Mouse (Mus musculus): ENCODE data around the gene Itpr1. TPM values are rescaled to one million over a fixed set of nuclear protein-coding genes. Genes with fewer than 3 reads are reported as not detected.

Itpr1 gene
- polyA plus RNA-seq, 1 experiment from 2014 or later, result 22.4 TPM

GRCm38 (mm10) chr6:108252565-108253360 lies 39.9 kb downstream of the Itpr1 start:
- H3K27me3 ChIP-seq (ENCODE audit: control insufficient read depth, insufficient read depth, low read length), result no peaks in the 10 kb centered on the region
- peak; percentile 20; the same call in 1 of the 2 replicates for ATAC-seq (ENCODE audit: low FRiP score, low TSS enrichment)
- no peaks in the 10 kb centered on the region for H3K36me3 ChIP-seq (ENCODE audit: control insufficient read depth, insufficient read depth, low read length)
- H3K4me1 ChIP-seq (ENCODE audit: control insufficient read depth, insufficient read depth, low read length), result peaks cover 32% of the 10 kb centered on the region
- no peak overlapping the region for H3K27ac ChIP-seq (ENCODE audit: low read depth, low read length)
- H3K9me3 ChIP-seq (ENCODE audit: control insufficient read depth, low read length), result no peaks in the 10 kb centered on the region
- H3K9ac ChIP-seq (ENCODE audit: low read depth, low read length), result no peak overlapping the region
- no peak overlapping the region for H3K4me3 ChIP-seq (ENCODE audit: low read length)
- WGBS, result 74% methylated on average over 13 of the region's 13 CpGs
- H3K4me2 ChIP-seq (replicated peaks; ENCODE audit: low read depth, low read length), result no peak overlapping the region

GRCm38 (mm10) chr6:108254132-108255064 lies 41.5 kb downstream of the Itpr1 start:
- no peak overlapping the region; the same call in 1 of the 2 replicates for H3K27ac ChIP-seq (ENCODE audit: low read depth, low read length)
- H3K4me3 ChIP-seq (ENCODE audit: low read length), result no peak overlapping the region
- peak; percentile 29; the same call in 1 of the 2 replicates for ATAC-seq (ENCODE audit: low FRiP score, low TSS enrichment)
- no peak overlapping the region for H3K4me2 ChIP-seq (replicated peaks; ENCODE audit: low read depth, low read length)
- 40% methylated on average over 9 of the region's 9 CpGs for WGBS
- H3K9me3 ChIP-seq (ENCODE audit: control insufficient read depth, low read length), result no peaks in the 10 kb centered on the region
- no peaks in the 10 kb centered on the region for H3K27me3 ChIP-seq (ENCODE audit: control insufficient read depth, insufficient read depth, low read length)
- H3K36me3 ChIP-seq (ENCODE audit: control insufficient read depth, insufficient read depth, low read length), result no peaks in the 10 kb centered on the region
- H3K4me1 ChIP-seq (ENCODE audit: control insufficient read depth, insufficient read depth, low read length), result peaks cover 32% of the 10 kb centered on the region
- no peak overlapping the region for H3K9ac ChIP-seq (ENCODE audit: low read depth, low read length)

- Histone ChIP-seq H3K4me1 (ENCODE audit: control insufficient read depth, insufficient read depth, low read length) (peaks cover 33% of the 10 kb centered on the region), H3K4me3 (ENCODE audit: low read length) (no peak overlapping the region), H3K36me3 (ENCODE audit: control insufficient read depth, insufficient read depth, low read length) (no peaks in the 10 kb centered on the region), H3K9me3 (ENCODE audit: control insufficient read depth, low read length) (no peaks in the 10 kb centered on the region), H3K9ac (ENCODE audit: low read depth, low read length) (no peak overlapping the region), H3K27me3 (ENCODE audit: control insufficient read depth, insufficient read depth, low read length) (no peaks in the 10 kb centered on the region), H3K4me2 (replicated peaks; ENCODE audit: low read depth, low read length) (no peak overlapping the region), H3K27ac (ENCODE audit: low read depth, low read length) (peak overlapping the region; percentile 30; the same call in 1 of the 2 replicates)
- no peak for ATAC-seq (ENCODE audit: low FRiP score, low TSS enrichment)
- WGBS, result 55% methylated on average over 4 of the region's 4 CpGs
These were observed 43.0 kb downstream of the Itpr1 start for GRCm38 (mm10) chr6:108255880-108256279.

GRCm38 (mm10) chr6:108257225-108257624 lies 44.3 kb downstream of the Itpr1 start:
- H3K4me3 ChIP-seq (ENCODE audit: low read length), result no peak overlapping the region
- no peak overlapping the region for H3K4me2 ChIP-seq (replicated peaks; ENCODE audit: low read depth, low read length)
- H3K4me1 ChIP-seq (ENCODE audit: control insufficient read depth, insufficient read depth, low read length), result peaks cover 29% of the 10 kb centered on the region
- H3K9ac ChIP-seq (ENCODE audit: low read depth, low read length), result no peak overlapping the region
- no peak overlapping the region for H3K27ac ChIP-seq (ENCODE audit: low read depth, low read length)
- H3K9me3 ChIP-seq (ENCODE audit: control insufficient read depth, low read length), result no peaks in the 10 kb centered on the region
- H3K36me3 ChIP-seq (ENCODE audit: control insufficient read depth, insufficient read depth, low read length), result no peaks in the 10 kb centered on the region
- H3K27me3 ChIP-seq (ENCODE audit: control insufficient read depth, insufficient read depth, low read length), result no peaks in the 10 kb centered on the region
- WGBS, result 86% methylated on average over 3 of the region's 3 CpGs
- no peak for ATAC-seq (ENCODE audit: low FRiP score, low TSS enrichment)

- 37% methylated on average over 2 of the region's 2 CpGs for WGBS
- no peak overlapping the region for H3K4me3 ChIP-seq (ENCODE audit: low read length)
- no peaks in the 10 kb centered on the region for H3K27me3 ChIP-seq (ENCODE audit: control insufficient read depth, insufficient read depth, low read length)
- H3K36me3 ChIP-seq (ENCODE audit: control insufficient read depth, insufficient read depth, low read length), result no peaks in the 10 kb centered on the region
- H3K27ac ChIP-seq (ENCODE audit: low read depth, low read length), result no peak overlapping the region
- H3K9me3 ChIP-seq (ENCODE audit: control insufficient read depth, low read length), result no peaks in the 10 kb centered on the region
- H3K4me1 ChIP-seq (ENCODE audit: control insufficient read depth, insufficient read depth, low read length), result peaks cover 28% of the 10 kb centered on the region
- no peak for ATAC-seq (ENCODE audit: low FRiP score, low TSS enrichment)
- H3K4me2 ChIP-seq (replicated peaks; ENCODE audit: low read depth, low read length), result no peak overlapping the region
- no peak overlapping the region for H3K9ac ChIP-seq (ENCODE audit: low read depth, low read length)
These were observed 45.7 kb downstream of the Itpr1 start for GRCm38 (mm10) chr6:108258631-108259030.

- Histone ChIP-seq H3K4me2 (replicated peaks; ENCODE audit: low read depth, low read length) (no peak overlapping the region), H3K36me3 (ENCODE audit: control insufficient read depth, insufficient read depth, low read length) (no peaks in the 10 kb centered on the region), H3K4me1 (ENCODE audit: control insufficient read depth, insufficient read depth, low read length) (peaks cover 25% of the 10 kb centered on the region), H3K9ac (ENCODE audit: low read depth, low read length) (no peak overlapping the region), H3K4me3 (ENCODE audit: low read length) (no peak overlapping the region), H3K27me3 (ENCODE audit: control insufficient read depth, insufficient read depth, low read length) (no peaks in the 10 kb centered on the region), H3K9me3 (ENCODE audit: control insufficient read depth, low read length) (no peaks in the 10 kb centered on the region), H3K27ac (ENCODE audit: low read depth, low read length) (no peak overlapping the region)
- WGBS, result 46% methylated on average over 2 of the region's 2 CpGs
- no peak for ATAC-seq (ENCODE audit: low FRiP score, low TSS enrichment)
These were observed 46.8 kb downstream of the Itpr1 start for GRCm38 (mm10) chr6:108259671-108260070.

GRCm38 (mm10) chr6:108261506-108261905 lies 48.6 kb downstream of the Itpr1 start:
- Histone ChIP-seq H3K4me3 (ENCODE audit: low read length) (no peak overlapping the region), H3K9me3 (ENCODE audit: control insufficient read depth, low read length) (no peaks in the 10 kb centered on the region), H3K4me2 (replicated peaks; ENCODE audit: low read depth, low read length) (no peak overlapping the region), H3K36me3 (ENCODE audit: control insufficient read depth, insufficient read depth, low read length) (no peaks in the 10 kb centered on the region), H3K9ac (ENCODE audit: low read depth, low read length) (no peak overlapping the region), H3K4me1 (ENCODE audit: control insufficient read depth, insufficient read depth, low read length) (peaks cover 12% of the 10 kb centered on the region), H3K27ac (ENCODE audit: low read depth, low read length) (no peak overlapping the region), H3K27me3 (ENCODE audit: control insufficient read depth, insufficient read depth, low read length) (no peaks in the 10 kb centered on the region)
- WGBS, result 80% methylated on average over 3 of the region's 3 CpGs
- ATAC-seq (ENCODE audit: low FRiP score, low TSS enrichment), result no peak

- Histone ChIP-seq H3K4me1 (ENCODE audit: control insufficient read depth, insufficient read depth, low read length) (peaks cover 4% of the 10 kb centered on the region; the same call in 1 of the 2 replicates), H3K36me3 (ENCODE audit: control insufficient read depth, insufficient read depth, low read length) (no peaks in the 10 kb centered on the region), H3K27me3 (ENCODE audit: control insufficient read depth, insufficient read depth, low read length) (no peaks in the 10 kb centered on the region), H3K27ac (ENCODE audit: low read depth, low read length) (no peak overlapping the region), H3K4me2 (replicated peaks; ENCODE audit: low read depth, low read length) (no peak overlapping the region), H3K4me3 (ENCODE audit: low read length) (no peak overlapping the region), H3K9ac (ENCODE audit: low read depth, low read length) (no peak overlapping the region), H3K9me3 (ENCODE audit: control insufficient read depth, low read length) (no peaks in the 10 kb centered on the region)
- WGBS, result 79% methylated on average over 3 of the region's 3 CpGs
- ATAC-seq (ENCODE audit: low FRiP score, low TSS enrichment), result no peak
These were observed 51.3 kb downstream of the Itpr1 start for GRCm38 (mm10) chr6:108264164-108264563.
